ENCODE assay signal across 8 mouse cellular contexts in genomic region chr2:26022258-26022565, GRCm38 (mm10). TPM values are rescaled to one million over a fixed set of nuclear protein-coding genes. Genes with fewer than 3 reads are reported as not detected.
A peak's percentile ranks its signal among the peaks of the same experiment; 100 is the strongest.
DNase-seq lines count a peak whose midpoint lies in the region; ATAC-seq and TF ChIP-seq lines count a peak whose summit lies in the region.

No protein-coding gene starts in this region.

- H3K4me1 ChIP-seq in heart, embryonic 13.5 days: peaks cover 40% of the 10 kb centered on the region
- peaks cover 47% of the 10 kb centered on the region for H3K4me1 ChIP-seq in E14TG2a.4 (replicated peaks; ENCODE audit: low read depth, low read length)
- H3K4me1 ChIP-seq in forebrain, embryonic 14.5 days (ENCODE audit: control insufficient read depth, insufficient read depth, low read length): 0 out of 2 replicates have a peak, but pooled peaks cover 8% of the 10 kb centered on the region
- H3K4me1 ChIP-seq in liver, embryonic 15.5 days (replicated peaks): peaks cover 64% of the 10 kb centered on the region

- intact Hi-C loops in heart, postnatal 14 days (cut with DNase I): loop anchor here (5.0 kb wide), 2 partner anchors 40 to 185 kb away; partner anchors contain the start of gene Camsap1

- 75% methylated on average over 8 of the region's 8 CpGs for WGBS in heart, embryonic 13.5 days
- 85% methylated on average over 8 of the region's 8 CpGs for WGBS in forebrain, embryonic 14.5 days
- WGBS in liver, embryonic 15.5 days (ENCODE audit: insufficient replicate concordance): 82% methylated on average over 8 of the region's 8 CpGs

- H3K9ac ChIP-seq in heart, embryonic 13.5 days: peak overlapping the region; percentile 65
- H3K9ac ChIP-seq in forebrain, embryonic 14.5 days (ENCODE audit: low read length): no peak overlapping the region
- H3K9ac ChIP-seq in liver, embryonic 15.5 days: peak overlapping the region; percentile 94; the same call in 1 of the 2 replicates

- peak overlapping the region; percentile 56 for H3K27ac ChIP-seq in heart, embryonic 13.5 days (replicated peaks)
- no peak overlapping the region for H3K27ac ChIP-seq in forebrain, embryonic 14.5 days (ENCODE audit: low read depth, low read length)
- H3K27ac ChIP-seq in liver, embryonic 15.5 days (replicated peaks): peak overlapping the region; percentile 99

- peak overlapping the region; percentile 74 for H3K4me2 ChIP-seq in heart, embryonic 13.5 days
- peak overlapping the region; percentile 42 for H3K4me2 ChIP-seq in forebrain, embryonic 14.5 days (ENCODE audit: low read length)
- H3K4me2 ChIP-seq in liver, embryonic 15.5 days: peak overlapping the region; percentile 80

- H3K4me3 ChIP-seq in heart, embryonic 13.5 days: peak overlapping the region; percentile 81
- H3K4me3 ChIP-seq in E14TG2a.4 (replicated peaks; ENCODE audit: low read length): peak overlapping the region; percentile 70
- H3K4me3 ChIP-seq in forebrain, embryonic 14.5 days (ENCODE audit: low read depth, low read length): no peak overlapping the region
- H3K4me3 ChIP-seq in liver, embryonic 15.5 days (replicated peaks): peak overlapping the region; percentile 75

- ATAC-seq in heart, embryonic 13.5 days (ENCODE audit: extremely low read depth, insufficient number of reproducible peaks, low FRiP score, low TSS enrichment): no peak
- no peak; the same call in 1 of the 2 replicates for ATAC-seq in forebrain, embryonic 14.5 days
- no peak for ATAC-seq in liver, embryonic 15.5 days (ENCODE audit: insufficient read depth)
- ATAC-seq in erythroid progenitor cell, adult 5-6 weeks (replicated peaks; ENCODE audit: low FRiP score, poor library complexity, severe bottlenecking): no peak

- H3K9me3 ChIP-seq in heart, embryonic 13.5 days: no peaks in the 10 kb centered on the region
- no peaks in the 10 kb centered on the region for H3K9me3 ChIP-seq in E14TG2a.4 (ENCODE audit: low read length)
- H3K9me3 ChIP-seq in forebrain, embryonic 14.5 days (replicated peaks; ENCODE audit: control insufficient read depth, low read length): no peaks in the 10 kb centered on the region
- H3K9me3 ChIP-seq in liver, embryonic 15.5 days (replicated peaks): no peaks in the 10 kb centered on the region

- H3K36me3 ChIP-seq in heart, embryonic 13.5 days: no peaks in the 10 kb centered on the region
- peaks cover 26% of the 10 kb centered on the region for H3K36me3 ChIP-seq in E14TG2a.4 (ENCODE audit: insufficient read depth, low read length)
- no peaks in the 10 kb centered on the region for H3K36me3 ChIP-seq in forebrain, embryonic 14.5 days (ENCODE audit: control insufficient read depth, insufficient read depth, low read length)
- peaks cover 13% of the 10 kb centered on the region for H3K36me3 ChIP-seq in liver, embryonic 15.5 days (replicated peaks)

- H3K27me3 ChIP-seq in heart, embryonic 13.5 days (replicated peaks): no peaks in the 10 kb centered on the region
- H3K27me3 ChIP-seq in E14TG2a.4 (ENCODE audit: insufficient read depth, low read length): no peaks in the 10 kb centered on the region
- H3K27me3 ChIP-seq in forebrain, embryonic 14.5 days (replicated peaks; ENCODE audit: control insufficient read depth, insufficient read depth, low read length): no peaks in the 10 kb centered on the region
- H3K27me3 ChIP-seq in liver, embryonic 15.5 days: peaks cover 5% of the 10 kb centered on the region; the same call in 1 of the 2 replicates

- no peak for TF ChIP-seq CTCF in E14TG2a.4 (conservative IDR thresholded peaks at IDR 0.05; ENCODE audit: low read length)

- DNase-seq in heart, postnatal 14 days: no peak
- no peak for DNase-seq in forebrain, embryonic 14.5 days (ENCODE audit: low spot score)
- no peak for DNase-seq in spleen, postnatal 14 days (ENCODE audit: low spot score in 2 of 2)
- no peak for DNase-seq in cerebellum, adult 18-20 months

RNA-seq across cellular contexts. Expression of gene Ubac1, which starts 0.7 kb away (rescaled TPM):
- 97.0 and 111 TPM in 2 replicates for polyA plus RNA-seq in heart, embryonic 13.5 days (2015; fragmentation: Nextera tagmentation; extraction: Ambion mirVana)
- total RNA-seq in heart, postnatal 14 days (2021): 10 to 100 TPM; 82.3 to 86.5 TPM
- polyA plus RNA-seq in forebrain, embryonic 14.5 days (2014; fragmentation: Nextera tagmentation; extraction: Ambion mirVana): 107 and 121 TPM in 2 replicates
- polyA plus RNA-seq in liver, embryonic 15.5 days (2015; fragmentation: Nextera tagmentation; extraction: Ambion mirVana): 437 and 467 TPM in 2 replicates
- 1,305 and 1,318 TPM in 2 replicates for total RNA-seq in erythroid progenitor cell, adult 5-6 weeks (2015; ENCODE audit: low replicate concordance)
- total RNA-seq in erythroid progenitor cell, adult 5-6 weeks (2017; ENCODE audit: low replicate concordance): 1,008 and 1,122 TPM in 2 replicates

RNA-seq across cellular contexts. Expression of gene Camsap1, which starts 39.1 kb away (rescaled TPM):
- 6.6 and 11.6 TPM in 2 replicates for polyA plus RNA-seq in heart, embryonic 13.5 days (2015; fragmentation: Nextera tagmentation; extraction: Ambion mirVana)
- total RNA-seq in heart, postnatal 14 days (2021): 10 to 100 TPM; 28.4 to 37.7 TPM
- polyA plus RNA-seq in forebrain, embryonic 14.5 days (2014; fragmentation: Nextera tagmentation; extraction: Ambion mirVana): 30.9 and 61.3 TPM in 2 replicates
- 4.9 and 5.6 TPM in 2 replicates for polyA plus RNA-seq in liver, embryonic 15.5 days (2015; fragmentation: Nextera tagmentation; extraction: Ambion mirVana)
- 18.9 and 31.4 TPM in 2 replicates for total RNA-seq in erythroid progenitor cell, adult 5-6 weeks (2015; ENCODE audit: low replicate concordance)
- total RNA-seq in erythroid progenitor cell, adult 5-6 weeks (2017; ENCODE audit: low replicate concordance): 67.6 and 93.3 TPM in 2 replicates
